Mouse (Mus musculus) neural tube, embryonic 12.5 days (tissue): Measurements from ENCODE around the gene Clk1. TPM values are rescaled to one million over a fixed set of nuclear protein-coding genes. Genes with fewer than 3 reads are reported as not detected.

Experiments
- ATAC-seq: fragments of 200-750 bp; cut with Nextera tagmentation; 2 replicates; pipeline ENCODE4 v1.8.0; 2017; ENCODE audit warnings: low read depth, mild to moderate bottlenecking, moderate TSS enrichment, moderate library complexity; ENCODE audit not compliant: low FRiP score
- H3K27ac ChIP-seq: fragments of 300-500 bp; sonication (generic); 2 replicates; pipeline ENCODE4 v1.5.1; 2016
- H3K27me3 ChIP-seq: fragments of 300-500 bp; sonication (generic); replicated peaks from 2 replicates; pipeline ENCODE4 v1.6.1; 2016; ENCODE audit warnings: mild to moderate bottlenecking
- H3K36me3 ChIP-seq: fragments of 300-500 bp; sonication (generic); 2 replicates; pipeline ENCODE4 v1.6.1; 2016; ENCODE audit warnings: mild to moderate bottlenecking
- H3K4me1 ChIP-seq: fragments of 300-500 bp; sonication (generic); 2 replicates; pipeline ENCODE4 v1.6.1; 2016
- H3K4me2 ChIP-seq: fragments of 300-500 bp; sonication (generic); replicated peaks from 2 replicates; pipeline ENCODE4 v1.6.1; 2016; ENCODE audit warnings: mild to moderate bottlenecking
- H3K4me3 ChIP-seq: fragments of 300-500 bp; sonication (generic); 2 replicates; pipeline ENCODE4 v1.5.1; 2016
- H3K9ac ChIP-seq: fragments of 300-500 bp; sonication (generic); 2 replicates; pipeline ENCODE4 v1.6.1; 2016; ENCODE audit warnings: mild to moderate bottlenecking
- H3K9me3 ChIP-seq: fragments of 300-500 bp; sonication (generic); 2 replicates; pipeline ENCODE4 v1.6.1; 2016; ENCODE audit warnings: mild to moderate bottlenecking
- WGBS: fragments of 180-500 bp; shearing (Covaris S2); methylation state at CpG from one replicate; pipeline ENCODE4 v1.1.7; 2016; 5-methylcytosine and 5-hydroxymethylcytosine counted together
- polyA plus RNA-seq: library from polyadenylated mRNA; unstranded; fragments of >200 nt; fragmentation: Nextera tagmentation; extraction: Ambion mirVana; gene quantifications from 2 replicates; pipeline ENCODE4 v1.2.1, GENCODE M21; 2016

The Clk1 gene
- polyA plus RNA-seq, 1 experiment from 2014 or later: 164 TPM

DNA sequence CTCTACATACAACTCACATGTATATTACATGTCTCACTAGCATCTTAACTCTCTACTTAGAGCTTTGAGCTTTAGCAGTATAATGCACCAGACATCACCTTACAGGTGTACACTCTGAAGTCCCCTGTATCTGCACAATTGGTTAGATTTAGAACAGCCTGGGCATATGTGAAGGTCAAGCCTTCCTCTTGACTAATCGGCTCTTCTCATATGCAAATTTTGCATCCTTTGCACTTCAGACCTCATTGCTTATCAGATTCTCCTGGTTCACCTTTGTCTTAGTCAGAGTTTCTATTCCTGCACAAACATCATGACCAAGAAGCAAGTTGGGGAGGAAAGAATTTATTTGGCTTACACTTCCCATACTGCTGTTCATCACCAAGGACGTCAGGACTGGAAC, 54.1 kb downstream of the Clk1 start:
- Histone ChIP-seq H3K27ac (no peak overlapping the region), H3K4me1 (no peaks in the 10 kb centered on the region), H3K4me3 (no peak overlapping the region), H3K27me3 (no peaks in the 10 kb centered on the region), H3K9me3 (no peaks in the 10 kb centered on the region), H3K36me3 (no peaks in the 10 kb centered on the region), H3K4me2 (no peak overlapping the region), H3K9ac (no peak overlapping the region)
- ATAC-seq: no peak
- WGBS: 80% methylated on average over 2 of the region's 2 CpGs

DNA sequence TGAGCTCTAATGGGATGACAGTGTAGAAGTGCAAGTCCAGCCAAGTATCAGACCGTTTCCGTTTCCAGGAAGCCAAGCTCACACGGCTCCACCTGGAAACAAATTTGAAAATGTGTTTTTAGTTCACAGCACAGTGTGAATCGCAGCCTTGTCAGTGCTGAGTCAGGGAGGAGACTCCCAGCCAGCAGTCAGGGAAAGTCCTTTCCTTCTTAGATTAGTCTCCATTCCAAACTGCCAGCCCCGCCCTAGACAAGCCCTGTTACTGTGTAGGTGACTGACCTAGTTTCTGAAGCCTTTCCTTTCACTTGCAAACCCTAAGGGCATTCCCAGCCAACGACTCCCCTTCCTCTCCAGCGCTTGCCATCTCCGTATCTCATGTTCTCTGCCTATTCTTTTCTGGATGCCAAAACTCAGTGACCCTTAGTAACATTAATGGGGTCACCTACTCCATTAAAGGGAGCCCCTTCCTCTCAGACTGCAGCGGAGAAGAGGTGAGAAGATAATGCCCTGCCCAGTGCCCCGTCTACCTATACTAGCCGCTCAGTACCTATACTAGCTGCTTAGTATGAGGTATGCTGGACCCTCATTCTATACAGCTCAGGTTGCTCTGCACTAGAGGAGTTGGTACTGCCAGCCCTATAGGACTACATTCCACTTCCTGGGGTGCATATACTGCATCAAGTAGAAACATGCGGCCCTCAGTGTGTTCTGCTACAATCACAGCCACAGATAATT, 57.0 kb downstream of the Clk1 start:
- H3K27me3 ChIP-seq: no peaks in the 10 kb centered on the region
- no peak for ATAC-seq
- 86% methylated on average over 12 of the region's 12 CpGs for WGBS

DNA sequence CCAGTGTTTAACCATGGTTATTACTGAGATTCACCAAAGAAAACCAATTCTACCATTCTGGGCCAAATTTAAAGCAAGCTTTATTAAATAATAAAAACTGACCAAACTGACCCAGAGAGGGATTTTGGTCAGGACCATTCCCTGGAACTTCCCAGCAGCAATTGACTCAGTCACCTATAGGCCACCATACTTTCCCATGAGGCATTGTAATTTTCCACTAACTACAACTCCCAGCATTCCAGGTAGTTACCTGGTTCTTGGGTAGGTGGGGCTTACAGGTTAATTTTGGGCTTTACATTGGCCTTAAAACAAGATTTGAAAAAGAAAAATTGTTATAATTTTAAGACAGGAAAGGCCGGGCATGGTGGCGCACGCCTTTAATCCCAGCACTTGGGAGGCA, 58.0 kb downstream of the Clk1 start:
- Histone ChIP-seq H3K4me3 (no peak overlapping the region), H3K27ac (no peak overlapping the region), H3K4me1 (no peaks in the 10 kb centered on the region), H3K36me3 (no peaks in the 10 kb centered on the region), H3K4me2 (no peak overlapping the region), H3K9me3 (no peaks in the 10 kb centered on the region), H3K27me3 (no peaks in the 10 kb centered on the region), H3K9ac (no peak overlapping the region)
- no peak for ATAC-seq
- WGBS: 96% methylated on average over 3 of the region's 3 CpGs

More for the DNA sequence above, 57.0 kb downstream of the Clk1 start:
- no peak overlapping the region for H3K27ac ChIP-seq
- H3K4me3 ChIP-seq: no peak overlapping the region
- H3K4me2 ChIP-seq: no peak overlapping the region
- no peaks in the 10 kb centered on the region for H3K4me1 ChIP-seq
- no peak overlapping the region for H3K9ac ChIP-seq
- H3K36me3 ChIP-seq: no peaks in the 10 kb centered on the region
- H3K9me3 ChIP-seq: no peaks in the 10 kb centered on the region

DNA sequence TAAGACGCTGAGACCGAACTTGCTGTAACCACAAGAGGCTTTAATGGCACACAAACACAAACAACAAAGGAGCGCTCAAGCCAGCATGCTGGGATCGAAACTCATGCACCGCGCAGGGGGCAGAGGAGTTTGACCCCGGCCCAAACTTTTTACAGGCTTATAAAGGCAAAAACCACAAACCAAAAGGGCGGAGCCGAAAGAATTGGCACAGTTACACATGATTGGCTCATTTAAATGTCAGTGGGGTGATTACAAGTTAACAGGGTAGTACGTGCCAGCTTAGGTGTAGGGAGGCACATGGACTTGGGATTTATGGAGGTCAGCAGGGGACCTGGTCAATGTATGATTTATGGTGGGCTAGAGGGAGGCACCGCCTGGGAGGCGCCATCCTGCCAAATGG, 59.3 kb downstream of the Clk1 start:
- no peaks in the 10 kb centered on the region for H3K27me3 ChIP-seq
- no peak for ATAC-seq
- H3K4me1 ChIP-seq: no peaks in the 10 kb centered on the region
- H3K4me3 ChIP-seq: no peak overlapping the region
- H3K4me2 ChIP-seq: no peak overlapping the region
- H3K36me3 ChIP-seq: no peaks in the 10 kb centered on the region
- no peak overlapping the region for H3K27ac ChIP-seq
- H3K9ac ChIP-seq: no peak overlapping the region
- no peaks in the 10 kb centered on the region for H3K9me3 ChIP-seq
- WGBS: 90% methylated on average over 12 of the region's 12 CpGs

DNA sequence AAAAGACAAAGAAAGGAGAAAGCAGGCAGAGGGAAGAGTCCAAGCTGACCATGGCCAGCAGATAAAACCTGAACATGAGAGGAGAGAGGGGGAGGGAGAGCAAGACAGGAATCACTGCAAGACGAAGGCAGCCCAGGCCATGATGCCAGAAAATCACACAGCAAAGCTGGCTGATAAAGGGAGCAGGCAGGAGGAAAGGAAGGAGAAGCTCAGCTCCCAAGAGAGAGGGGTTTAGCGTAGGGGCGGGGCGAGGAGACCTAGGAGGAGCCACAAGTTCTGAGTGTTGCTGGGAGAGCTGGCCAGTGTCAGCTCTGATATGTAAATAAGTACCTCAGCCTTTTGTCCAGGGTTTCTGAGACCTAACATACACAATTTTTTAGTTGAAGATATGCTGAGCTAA, 61.6 kb downstream of the Clk1 start:
- H3K27me3 ChIP-seq: no peaks in the 10 kb centered on the region
- no peaks in the 10 kb centered on the region for H3K36me3 ChIP-seq
- H3K4me1 ChIP-seq: peaks cover 5% of the 10 kb centered on the region; the same call in 1 of the 2 replicates
- H3K27ac ChIP-seq: no peak overlapping the region
- H3K9me3 ChIP-seq: no peaks in the 10 kb centered on the region
- H3K9ac ChIP-seq: no peak overlapping the region
- H3K4me3 ChIP-seq: no peak overlapping the region
- H3K4me2 ChIP-seq: no peak overlapping the region
- ATAC-seq: no peak
- WGBS: 61% methylated on average over 4 of the region's 4 CpGs

Other genes starting within 250 kb of the Clk1 start
- gene Aox4, start 213.7 kb downstream of the Clk1 start, polyA plus RNA-seq: 0.22 and 0.23 TPM in 2 replicates
- not detected in 2 replicates for gene Aox2, start 145.7 kb downstream of the Clk1 start, polyA plus RNA-seq
- 422 and 442 TPM in 2 replicates for gene Bzw1, start 31.2 kb downstream of the Clk1 start, polyA plus RNA-seq
- 58.2 and 60.4 TPM in 2 replicates for gene Nif3l1, start 21.1 kb upstream of the Clk1 start, polyA plus RNA-seq
- 45.4 and 50.9 TPM in 2 replicates for gene Ppil3, start 21.4 kb upstream of the Clk1 start, polyA plus RNA-seq
- gene Orc2, start 81.0 kb upstream of the Clk1 start, polyA plus RNA-seq: 33.1 and 38.1 TPM in 2 replicates
- 8.5 and 9.4 TPM in 2 replicates for gene Fam126b, start 162.3 kb upstream of the Clk1 start, polyA plus RNA-seq
- gene Ndufb3, start 162.3 kb upstream of the Clk1 start, polyA plus RNA-seq: 168 and 179 TPM in 2 replicates